Mouse (Mus musculus): ENCODE results near the gene Cyp26b1. TPM values are rescaled to one million over a fixed set of nuclear protein-coding genes. Genes with fewer than 3 reads are reported as not detected.

Gene Cyp26b1
- polyA plus RNA-seq, 1 experiment, result 2.4 TPM

DNA sequence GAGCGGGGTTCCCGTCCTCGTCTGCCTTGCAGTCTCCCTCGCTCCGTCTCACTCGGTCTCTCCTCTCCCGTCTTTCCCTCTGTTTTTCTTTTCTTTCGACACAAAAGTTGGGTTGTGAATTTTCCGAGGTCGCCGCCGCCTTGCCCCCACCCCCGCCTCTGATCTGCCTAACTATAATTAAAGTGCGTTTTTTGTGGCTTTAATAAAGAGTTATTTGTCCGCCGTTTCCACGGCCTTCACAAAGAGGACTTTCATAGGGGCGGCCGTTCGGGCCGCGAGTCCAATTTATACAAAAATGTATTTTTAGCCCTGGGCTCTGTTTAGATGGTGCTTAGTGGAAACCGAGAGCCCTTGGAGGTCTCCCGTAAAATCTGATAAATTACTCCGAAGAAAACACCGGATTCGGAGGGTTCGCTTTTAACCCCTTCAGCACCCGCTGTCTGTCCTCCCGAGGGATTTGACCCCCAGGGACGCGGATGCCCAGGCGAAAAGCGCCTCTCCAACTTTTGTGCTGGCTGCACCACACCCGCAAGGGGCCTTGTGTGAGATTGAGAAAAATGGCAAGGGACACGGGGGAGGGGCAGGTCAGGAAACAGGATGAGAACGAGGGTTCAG is 7.9 kb downstream of the Cyp26b1 start:
- H3ac ChIP-seq (ENCODE audit: control insufficient read depth, insufficient read length), result no peak overlapping the region
- H3K36me3 ChIP-seq (ENCODE audit: control insufficient read depth, insufficient read depth), result no peaks in the 10 kb centered on the region
- no peak overlapping the region for H3K4me3 ChIP-seq
- H3K27me3 ChIP-seq (ENCODE audit: control insufficient read depth, insufficient read depth, insufficient read length), result peaks cover 78% of the 10 kb centered on the region
- peak overlapping the region; percentile 99 for H3K4me2 ChIP-seq (ENCODE audit: low read depth)
- H3K79me2 ChIP-seq (ENCODE audit: control insufficient read depth, insufficient read depth), result no peaks in the 10 kb centered on the region
- TF ChIP-seq MAX (IDR thresholded peaks at IDR 0.05; ENCODE audit: low read depth) (no peak), E2F4 (IDR thresholded peaks at IDR 0.05; ENCODE audit: insufficient read depth) (no peak), MYOG (IDR thresholded peaks at IDR 0.05; ENCODE audit: control insufficient read depth in 1 of 3, insufficient read depth in 1 of 3, insufficient read length in 2 of 3, low read depth in 2 of 3) (no peak), TCF3 (IDR thresholded peaks at IDR 0.05; ENCODE audit: insufficient read length, low read depth) (no peak), SRF (IDR thresholded peaks at IDR 0.05; ENCODE audit: control insufficient read depth, insufficient read length, low read depth) (no peak), CEBPB (IDR thresholded peaks at IDR 0.05; ENCODE audit: insufficient read depth, poor library complexity, severe bottlenecking) (no peak), MYOD1 (IDR thresholded peaks at IDR 0.05; ENCODE audit: control insufficient read depth in 1 of 3, insufficient read length in 2 of 3, low read depth in 2 of 3) (no peak), POLR2A (IDR thresholded peaks at IDR 0.05; ENCODE audit: insufficient read length, low read depth) (no peak), TCF12 (IDR thresholded peaks at IDR 0.05; ENCODE audit: insufficient read depth, poor library complexity, severe bottlenecking) (no peak), POLR2AphosphoS2 (IDR thresholded peaks at IDR 0.05; ENCODE audit: insufficient read length, low read depth) (no peak)

DNA sequence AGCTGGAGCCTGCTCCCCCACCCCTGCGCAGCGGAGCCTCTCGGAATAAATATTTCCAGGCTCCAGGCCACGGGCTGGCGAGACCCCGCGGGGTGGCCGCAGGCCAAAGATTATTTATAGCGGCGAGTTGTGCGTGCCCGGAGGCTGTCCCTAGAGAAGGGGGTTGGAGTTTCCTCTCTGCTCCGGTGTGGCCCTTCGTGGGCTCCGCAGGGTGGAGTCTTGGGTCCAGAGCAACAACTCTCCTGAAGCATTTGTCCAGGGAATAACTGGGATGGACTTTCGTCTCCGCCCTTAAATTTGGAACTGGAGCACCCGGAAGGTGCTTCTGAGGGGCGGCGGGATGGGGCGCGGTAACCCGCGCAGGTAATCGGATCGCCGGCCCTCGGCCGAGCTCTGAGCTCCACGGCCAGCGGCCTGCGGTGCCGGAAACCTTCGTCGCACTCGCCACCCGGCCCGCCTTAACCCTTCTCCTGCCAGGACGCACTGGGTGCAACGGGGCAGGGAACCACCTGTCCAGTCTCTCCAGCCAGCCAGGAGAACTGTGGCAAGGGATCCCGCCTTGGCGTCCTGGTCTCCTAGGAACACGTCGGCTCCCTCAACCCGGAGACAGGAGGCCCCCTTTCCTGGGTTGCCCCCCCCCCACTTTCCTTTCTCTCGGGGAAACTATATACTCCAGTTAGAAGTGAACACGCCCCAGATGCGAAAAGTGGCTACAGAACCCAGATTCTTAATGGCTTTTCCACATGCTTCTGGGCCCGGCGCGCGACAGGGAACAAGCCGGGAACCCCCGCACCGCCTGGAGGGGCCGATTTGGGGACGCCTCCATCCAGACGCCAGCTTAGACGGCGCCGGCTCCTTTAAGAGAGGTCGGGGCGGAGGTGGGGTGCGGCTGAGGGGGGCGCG is 8.7 kb downstream of the Cyp26b1 start:
- Histone ChIP-seq H3K79me2 (ENCODE audit: control insufficient read depth, insufficient read depth) (no peaks in the 10 kb centered on the region), H3K36me3 (ENCODE audit: control insufficient read depth, insufficient read depth) (no peaks in the 10 kb centered on the region), H3K4me2 (ENCODE audit: low read depth) (peak overlapping the region; percentile 99), H3K27me3 (ENCODE audit: control insufficient read depth, insufficient read depth, insufficient read length) (peaks cover 82% of the 10 kb centered on the region), H3K4me3 (no peak overlapping the region), H3ac (ENCODE audit: control insufficient read depth, insufficient read length) (no peak overlapping the region)
- TF ChIP-seq POLR2AphosphoS2 (IDR thresholded peaks at IDR 0.05; ENCODE audit: insufficient read length, low read depth) (no peak), POLR2A (IDR thresholded peaks at IDR 0.05; ENCODE audit: insufficient read length, low read depth) (no peak)

DNA sequence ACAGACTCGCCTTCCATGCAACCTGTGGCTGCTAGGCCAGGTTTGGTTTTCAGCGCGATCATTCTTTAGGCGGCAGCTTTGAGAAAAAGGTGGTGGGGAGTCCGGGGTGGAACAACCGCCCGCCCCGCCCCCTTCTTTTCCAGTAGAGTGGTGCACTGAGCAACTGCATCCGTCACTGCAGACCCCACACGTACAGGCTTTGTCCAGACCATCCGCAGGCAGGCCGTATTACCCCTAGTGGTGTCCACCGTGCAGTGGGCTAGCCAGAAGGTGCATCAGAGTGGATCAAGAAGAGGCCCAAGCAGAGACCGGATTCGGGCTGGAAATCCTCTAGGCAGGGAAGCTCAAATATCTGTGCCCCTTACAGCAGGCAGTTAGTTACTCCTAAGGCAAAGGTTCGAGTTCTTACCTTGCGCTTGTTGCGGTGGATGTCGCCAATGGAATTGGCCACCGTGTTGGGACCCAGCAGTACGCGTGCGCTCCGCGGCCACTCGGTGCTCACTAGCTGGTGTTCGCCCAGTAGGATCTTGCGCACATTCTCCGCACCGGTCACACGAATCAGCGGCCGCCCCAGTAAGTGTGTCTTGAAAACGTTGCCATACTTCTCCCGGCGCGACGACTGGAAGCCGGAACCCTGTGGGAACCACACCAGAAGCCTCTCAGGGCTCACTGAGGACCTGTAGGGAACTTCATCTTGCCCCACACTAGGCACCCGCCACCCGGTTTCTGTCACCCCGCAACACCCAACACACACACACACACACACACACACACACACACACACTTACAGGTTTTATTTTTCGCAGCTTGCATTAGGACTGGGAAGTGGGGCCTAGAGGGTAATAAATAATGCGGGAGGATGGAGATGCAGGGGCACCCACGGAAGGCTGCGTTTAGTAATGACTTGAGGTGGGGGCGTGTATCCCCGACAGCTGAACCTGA is 9.6 kb downstream of the Cyp26b1 start:
- no peak overlapping the region for H3ac ChIP-seq (ENCODE audit: control insufficient read depth, insufficient read length)
- TF ChIP-seq REST (IDR thresholded peaks at IDR 0.05; ENCODE audit: insufficient read depth, insufficient read length), result no peak
- TF ChIP-seq CEBPB (IDR thresholded peaks at IDR 0.05; ENCODE audit: insufficient read depth, poor library complexity, severe bottlenecking), result no peak
- TF ChIP-seq SRF (IDR thresholded peaks at IDR 0.05; ENCODE audit: control insufficient read depth, insufficient read length, low read depth), result no peak
- TF ChIP-seq USF1 (IDR thresholded peaks at IDR 0.05; ENCODE audit: low read depth), result no peak
- TF ChIP-seq TCF3 (IDR thresholded peaks at IDR 0.05; ENCODE audit: insufficient read length, low read depth), result no peak
- no peak for TF ChIP-seq E2F4 (IDR thresholded peaks at IDR 0.05; ENCODE audit: insufficient read depth)
- no peak for TF ChIP-seq POLR2AphosphoS2 (IDR thresholded peaks at IDR 0.05; ENCODE audit: insufficient read length, low read depth)
- no peaks in the 10 kb centered on the region for H3K79me2 ChIP-seq (ENCODE audit: control insufficient read depth, insufficient read depth)
- H3K27me3 ChIP-seq (ENCODE audit: control insufficient read depth, insufficient read depth, insufficient read length), result peaks cover 74% of the 10 kb centered on the region
- no peaks in the 10 kb centered on the region for H3K36me3 ChIP-seq (ENCODE audit: control insufficient read depth, insufficient read depth)
- H3K4me3 ChIP-seq, result no peak overlapping the region
- no peak overlapping the region for H3K4me2 ChIP-seq (ENCODE audit: low read depth)

DNA sequence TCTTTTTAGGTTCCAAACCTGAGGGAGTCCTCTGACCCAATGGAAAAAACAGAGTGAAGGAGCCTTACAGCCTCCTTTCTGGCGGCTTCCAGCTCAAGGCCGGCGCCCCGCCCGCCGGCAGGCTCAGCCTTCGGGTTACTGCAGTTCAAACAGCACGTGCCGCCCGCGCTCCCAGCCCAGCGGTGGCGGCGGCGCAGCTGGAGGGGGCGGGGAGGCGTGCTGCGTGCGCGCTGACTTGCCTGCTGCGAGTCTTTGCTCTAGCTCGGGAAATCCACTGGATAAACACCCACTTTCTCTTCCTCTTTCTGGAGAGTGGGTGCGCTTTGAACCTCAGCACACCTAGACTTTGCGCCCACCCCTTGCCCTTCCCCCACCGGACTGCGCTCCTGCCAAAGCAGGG is 10.3 kb downstream of the Cyp26b1 start:
- TF ChIP-seq MYOD1 (IDR thresholded peaks at IDR 0.05; ENCODE audit: control insufficient read depth in 1 of 3, insufficient read length in 2 of 3, low read depth in 2 of 3), result no peak
- Histone ChIP-seq H3K27me3 (ENCODE audit: control insufficient read depth, insufficient read depth, insufficient read length) (peaks cover 70% of the 10 kb centered on the region), H3K4me2 (ENCODE audit: low read depth) (no peak overlapping the region), H3K36me3 (ENCODE audit: control insufficient read depth, insufficient read depth) (no peaks in the 10 kb centered on the region), H3ac (ENCODE audit: control insufficient read depth, insufficient read length) (no peak overlapping the region), H3K79me2 (ENCODE audit: control insufficient read depth, insufficient read depth) (no peaks in the 10 kb centered on the region), H3K4me3 (no peak overlapping the region)

DNA sequence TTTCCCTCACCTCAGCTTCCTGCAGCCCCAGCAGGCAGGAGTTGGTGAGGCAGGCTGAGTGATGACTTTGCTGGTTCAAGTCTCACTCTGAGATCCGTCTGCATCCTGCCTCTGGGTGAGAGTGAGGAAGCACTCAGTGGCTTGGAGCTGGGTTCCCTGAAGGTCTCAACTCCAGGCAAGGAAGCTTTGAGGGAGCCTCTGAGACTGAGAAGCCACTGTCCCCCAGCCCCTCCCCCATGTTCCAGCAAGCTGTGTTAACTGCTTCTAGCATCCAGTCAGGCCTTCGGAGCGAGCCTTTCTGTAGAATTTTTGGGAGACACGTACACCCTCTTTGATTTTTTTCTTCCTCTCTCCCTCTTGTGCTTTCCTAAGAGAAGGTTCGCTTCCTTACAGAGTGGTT is 10.9 kb downstream of the Cyp26b1 start:
- H3ac ChIP-seq (ENCODE audit: control insufficient read depth, insufficient read length), result no peak overlapping the region
- H3K4me2 ChIP-seq (ENCODE audit: low read depth), result no peak overlapping the region
- H3K27me3 ChIP-seq (ENCODE audit: control insufficient read depth, insufficient read depth, insufficient read length), result peaks cover 67% of the 10 kb centered on the region
- TF ChIP-seq REST (IDR thresholded peaks at IDR 0.05; ENCODE audit: insufficient read depth, insufficient read length) (no peak), POLR2A (IDR thresholded peaks at IDR 0.05; ENCODE audit: insufficient read length, low read depth) (no peak), MAX (IDR thresholded peaks at IDR 0.05; ENCODE audit: low read depth) (no peak), SRF (IDR thresholded peaks at IDR 0.05; ENCODE audit: control insufficient read depth, insufficient read length, low read depth) (no peak), TCF12 (IDR thresholded peaks at IDR 0.05; ENCODE audit: insufficient read depth, poor library complexity, severe bottlenecking) (no peak), TCF3 (IDR thresholded peaks at IDR 0.05; ENCODE audit: insufficient read length, low read depth) (no peak), MYOG (IDR thresholded peaks at IDR 0.05; ENCODE audit: control insufficient read depth in 1 of 3, insufficient read depth in 1 of 3, insufficient read length in 2 of 3, low read depth in 2 of 3) (no peak), MYOD1 (IDR thresholded peaks at IDR 0.05; ENCODE audit: control insufficient read depth in 1 of 3, insufficient read length in 2 of 3, low read depth in 2 of 3) (no peak), E2F4 (IDR thresholded peaks at IDR 0.05; ENCODE audit: insufficient read depth) (no peak), USF1 (IDR thresholded peaks at IDR 0.05; ENCODE audit: low read depth) (no peak), CEBPB (IDR thresholded peaks at IDR 0.05; ENCODE audit: insufficient read depth, poor library complexity, severe bottlenecking) (no peak), POLR2AphosphoS2 (IDR thresholded peaks at IDR 0.05; ENCODE audit: insufficient read length, low read depth) (no peak)
- no peaks in the 10 kb centered on the region for H3K36me3 ChIP-seq (ENCODE audit: control insufficient read depth, insufficient read depth)
- no peaks in the 10 kb centered on the region for H3K79me2 ChIP-seq (ENCODE audit: control insufficient read depth, insufficient read depth)
- H3K4me3 ChIP-seq, result no peak overlapping the region
